Mouse (Mus musculus): ENCODE results near the gene 4930455H04Rik. TPM values are rescaled to one million over a fixed set of nuclear protein-coding genes. Genes with fewer than 3 reads are reported as not detected.

Gene 4930455H04Rik
- total and polyA plus RNA-seq, 2 experiments from 2014 or later = not detected

DNA sequence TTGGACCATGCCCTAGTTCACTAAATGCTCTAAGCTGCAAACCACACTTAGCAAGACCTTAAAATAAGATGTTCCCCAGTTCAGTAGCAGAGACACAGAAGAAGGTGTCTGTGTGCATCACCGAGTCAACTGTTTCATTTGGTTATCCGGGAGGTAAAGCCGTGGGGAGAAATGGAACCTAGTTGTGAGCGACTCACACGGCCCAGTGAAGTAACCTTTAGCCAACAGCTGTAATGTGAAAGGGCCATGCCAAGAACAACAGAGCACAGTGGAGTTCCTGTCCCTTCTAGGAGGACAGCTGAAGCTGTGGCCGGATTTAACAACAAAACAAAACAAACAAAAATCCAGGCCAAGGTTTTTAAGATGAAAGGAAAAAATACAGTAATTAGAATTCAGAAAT lies 1.3 kb upstream of the 4930455H04Rik start:
- Histone ChIP-seq H3K4me2 (ENCODE audit: low read depth) (peak overlapping the region; percentile 59), H3K36me3 (ENCODE audit: insufficient read depth) (no peaks in the 10 kb centered on the region), H3K4me1 (ENCODE audit: insufficient read depth) (no peaks in the 10 kb centered on the region; the same call in 1 of the 2 replicates), H3K27ac (ENCODE audit: low read depth, low read length) (peak overlapping the region; percentile 24; the same call in 1 of the 2 replicates), H3K9me3 (ENCODE audit: low read length) (no peaks in the 10 kb centered on the region), H3K27me3 (ENCODE audit: insufficient read depth, low read length) (no peaks in the 10 kb centered on the region), H3K9ac (0 out of 2 replicates have a peak overlapping the region, but pooled peaks have one; percentile 26), H3K4me3 (ENCODE audit: low read depth, low read length) (peak overlapping the region; percentile 49)
- 33% methylated on average over 6 of the region's 6 CpGs for WGBS
- no peak for TF ChIP-seq CTCF (IDR thresholded peaks at IDR 0.05; ENCODE audit: low read depth)
- ATAC-seq = no peak
- DNase-seq = no peak

DNA sequence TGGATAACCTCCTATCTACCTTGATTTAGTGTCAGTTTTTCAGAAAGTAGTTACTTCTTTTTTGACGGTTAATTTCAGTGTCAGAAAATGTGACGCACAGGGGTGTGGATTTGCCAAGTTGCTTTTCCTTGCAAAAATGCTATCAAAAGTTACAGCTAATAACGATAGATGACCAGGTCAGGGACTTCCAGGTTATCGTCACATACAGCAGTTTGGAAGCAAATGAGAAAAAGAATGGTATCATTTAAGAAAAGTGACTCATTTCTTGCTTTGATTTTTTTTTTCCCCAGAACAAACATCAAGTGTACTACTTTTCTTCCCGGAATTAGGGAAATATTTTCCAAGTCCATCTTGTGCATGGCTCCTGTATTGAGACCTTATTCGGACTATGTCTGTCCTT lies 631 bp upstream of the 4930455H04Rik start:
- Histone ChIP-seq H3K4me2 (ENCODE audit: low read depth) (peak overlapping the region; percentile 59), H3K36me3 (ENCODE audit: insufficient read depth) (no peaks in the 10 kb centered on the region), H3K9ac (0 out of 2 replicates have a peak overlapping the region, but pooled peaks have one; percentile 33), H3K27ac (ENCODE audit: low read depth, low read length) (peak overlapping the region; percentile 24; the same call in 1 of the 2 replicates), H3K27me3 (ENCODE audit: insufficient read depth, low read length) (no peaks in the 10 kb centered on the region), H3K9me3 (ENCODE audit: low read length) (no peaks in the 10 kb centered on the region), H3K4me3 (ENCODE audit: low read depth, low read length) (peak overlapping the region; percentile 49), H3K4me1 (ENCODE audit: insufficient read depth) (no peaks in the 10 kb centered on the region; the same call in 1 of the 2 replicates)
- ATAC-seq = no peak
- no peak for TF ChIP-seq CTCF (IDR thresholded peaks at IDR 0.05; ENCODE audit: low read depth)
- DNase-seq = no peak
- WGBS = 61% methylated on average over 6 of the region's 6 CpGs

DNA sequence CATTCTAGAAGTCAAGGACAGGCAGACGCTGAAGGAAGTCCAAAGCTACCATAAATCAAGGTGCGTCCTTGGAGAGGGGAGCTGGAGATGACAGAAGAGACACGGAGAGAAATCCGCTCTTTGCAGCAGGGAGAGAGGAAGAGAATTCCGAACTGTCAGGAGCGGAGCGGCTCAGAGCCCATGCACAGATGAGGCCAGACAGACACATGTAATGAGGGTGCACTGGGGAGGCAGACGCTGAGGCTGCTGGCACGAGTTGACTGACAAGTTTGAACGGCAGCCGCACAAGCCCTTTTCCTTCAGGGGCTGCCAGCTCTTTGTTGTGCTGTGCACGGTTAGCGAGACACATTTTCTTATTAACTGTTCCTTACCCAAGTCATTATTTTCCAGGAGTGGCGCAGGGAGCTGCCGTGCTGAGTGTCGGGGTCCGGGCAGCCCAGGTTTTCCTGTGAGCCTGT lies 502 bp downstream of the 4930455H04Rik start, which contains the start of gene Palmd:
Gene Palmd (minus strand): TSS at position 448 of the 458 bp plus-strand sequence.
- peak; percentile 93 for ATAC-seq
- H3K4me1 ChIP-seq (ENCODE audit: insufficient read depth) = no peaks in the 10 kb centered on the region; the same call in 1 of the 2 replicates
- DNase-seq = peak; percentile 86
- WGBS = 2% methylated on average over 17 of the region's 17 CpGs
- H3K36me3 ChIP-seq (ENCODE audit: insufficient read depth) = no peaks in the 10 kb centered on the region
- peak within 1 kb of the TSS; percentile 63 for H3K9ac ChIP-seq
- H3K4me2 ChIP-seq (ENCODE audit: low read depth) = peak within 1 kb of the TSS; percentile 59
- H3K9me3 ChIP-seq (ENCODE audit: low read length) = no peaks in the 10 kb centered on the region
- TF ChIP-seq CTCF (IDR thresholded peaks at IDR 0.05; ENCODE audit: low read depth) = no peak
- no peaks in the 10 kb centered on the region for H3K27me3 ChIP-seq (ENCODE audit: insufficient read depth, low read length)
- peak within 1 kb of the TSS; percentile 83 for H3K27ac ChIP-seq (ENCODE audit: low read depth, low read length)
- peak within 1 kb of the TSS; percentile 49 for H3K4me3 ChIP-seq (ENCODE audit: low read depth, low read length)

DNA sequence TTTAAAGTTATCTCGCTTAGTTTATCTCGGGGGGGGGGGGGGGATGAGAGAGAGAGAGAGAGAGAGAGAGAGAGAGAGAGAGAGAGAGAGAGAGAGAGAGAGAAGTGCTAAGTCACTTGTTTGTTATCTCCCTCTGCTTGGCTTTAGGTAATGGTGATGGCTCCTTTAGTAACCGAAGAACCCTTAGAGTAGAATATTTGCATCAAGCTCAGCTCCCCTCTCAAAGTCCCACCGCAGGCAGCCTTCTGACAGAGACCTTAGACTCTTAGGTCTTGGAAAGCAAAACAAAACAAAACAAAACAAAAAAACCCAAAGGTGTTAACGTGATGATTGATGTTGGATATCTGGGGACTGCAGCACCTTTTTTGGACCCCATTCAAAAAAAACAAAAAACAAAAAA lies 936 bp downstream of the 4930455H04Rik start:
- no peaks in the 10 kb centered on the region for H3K36me3 ChIP-seq (ENCODE audit: insufficient read depth)
- peak overlapping the region; percentile 83; the same call in 1 of the 2 replicates for H3K27ac ChIP-seq (ENCODE audit: low read depth, low read length)
- peak; percentile 26 for DNase-seq
- peak overlapping the region; percentile 49 for H3K4me3 ChIP-seq (ENCODE audit: low read depth, low read length)
- peak overlapping the region; percentile 59 for H3K4me2 ChIP-seq (ENCODE audit: low read depth)
- no peak for ATAC-seq
- no peaks in the 10 kb centered on the region for H3K27me3 ChIP-seq (ENCODE audit: insufficient read depth, low read length)
- TF ChIP-seq CTCF (IDR thresholded peaks at IDR 0.05; ENCODE audit: low read depth) = no peak
- H3K9ac ChIP-seq = peak overlapping the region; percentile 63; the same call in 1 of the 2 replicates
- H3K4me1 ChIP-seq (ENCODE audit: insufficient read depth) = no peaks in the 10 kb centered on the region; the same call in 1 of the 2 replicates
- WGBS = 8% methylated on average over 5 of the region's 5 CpGs
- H3K9me3 ChIP-seq (ENCODE audit: low read length) = no peaks in the 10 kb centered on the region

DNA sequence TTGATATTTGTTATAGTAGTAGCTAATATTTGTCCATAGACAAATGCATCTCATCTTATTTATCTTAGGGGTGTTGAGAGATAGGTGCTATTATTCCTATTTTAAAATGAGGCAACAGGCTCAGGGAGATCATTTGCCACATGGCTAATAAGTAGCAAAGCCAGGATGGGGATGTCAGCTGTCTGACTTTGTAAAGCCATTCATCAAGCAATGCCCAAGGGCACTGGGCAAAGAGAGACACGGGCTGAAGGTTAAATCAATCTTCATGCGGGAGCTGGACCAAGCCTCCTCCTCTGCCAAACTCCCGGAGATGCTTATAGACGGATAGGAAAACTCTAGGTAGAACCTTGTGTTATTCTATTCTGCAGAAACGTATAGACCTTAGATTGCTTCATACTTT lies 1.7 kb downstream of the 4930455H04Rik start:
- Histone ChIP-seq H3K9me3 (ENCODE audit: low read length) (no peaks in the 10 kb centered on the region), H3K27me3 (ENCODE audit: insufficient read depth, low read length) (no peaks in the 10 kb centered on the region), H3K4me3 (ENCODE audit: low read depth, low read length) (no peak overlapping the region), H3K36me3 (ENCODE audit: insufficient read depth) (no peaks in the 10 kb centered on the region), H3K9ac (no peak overlapping the region), H3K4me1 (ENCODE audit: insufficient read depth) (no peaks in the 10 kb centered on the region; the same call in 1 of the 2 replicates), H3K4me2 (ENCODE audit: low read depth) (no peak overlapping the region), H3K27ac (ENCODE audit: low read depth, low read length) (no peak overlapping the region)
- 63% methylated on average over 5 of the region's 5 CpGs for WGBS
- TF ChIP-seq CTCF (IDR thresholded peaks at IDR 0.05; ENCODE audit: low read depth) = no peak
- ATAC-seq (no peak), DNase-seq (no peak)

DNA sequence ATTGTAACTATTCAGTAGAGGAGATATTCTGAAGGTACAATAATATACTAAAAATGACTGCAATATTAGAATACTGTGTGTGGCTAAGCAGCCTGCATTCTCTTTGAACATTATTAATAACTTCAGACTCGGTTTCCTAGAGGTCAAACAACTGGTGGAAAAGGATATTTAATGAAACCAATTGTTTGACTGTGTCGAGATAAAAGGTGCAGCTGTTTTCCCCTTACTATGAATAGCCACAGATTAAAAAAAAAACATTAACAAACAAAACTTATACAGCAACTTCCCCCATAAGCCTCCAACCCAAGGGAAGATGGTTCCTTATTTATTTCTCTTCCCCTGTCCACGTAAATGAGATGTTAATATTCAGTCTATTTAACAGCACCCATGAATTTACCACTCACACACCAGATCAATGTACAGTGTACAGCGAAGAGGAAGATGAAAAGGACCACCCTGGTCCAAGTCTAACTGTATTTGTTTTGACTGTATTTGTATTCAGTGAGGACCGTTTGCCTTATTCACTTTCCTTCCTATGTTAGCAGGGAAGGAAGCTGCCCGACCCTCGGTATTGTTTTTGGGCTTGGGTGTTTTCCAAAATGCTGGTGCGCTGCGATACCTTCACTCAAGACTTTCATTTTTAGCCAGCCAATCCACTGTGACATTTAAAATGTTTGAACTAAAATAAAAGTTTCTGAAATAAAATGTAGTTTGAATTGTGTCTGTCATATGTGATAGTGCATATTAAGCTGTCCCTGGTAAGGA lies 13.9 kb downstream of the 4930455H04Rik start:
- H3K36me3 ChIP-seq (ENCODE audit: insufficient read depth) = no peaks in the 10 kb centered on the region
- no peak overlapping the region for H3K27ac ChIP-seq (ENCODE audit: low read depth, low read length)
- no peaks in the 10 kb centered on the region for H3K27me3 ChIP-seq (ENCODE audit: insufficient read depth, low read length)
- no peak overlapping the region for H3K4me2 ChIP-seq (ENCODE audit: low read depth)
- no peak for TF ChIP-seq CTCF (IDR thresholded peaks at IDR 0.05; ENCODE audit: low read depth)
- no peak for DNase-seq
- H3K9me3 ChIP-seq (ENCODE audit: low read length) = peaks cover 5% of the 10 kb centered on the region; the same call in 1 of the 2 replicates
- WGBS = 49% methylated on average over 9 of the region's 9 CpGs
- H3K4me3 ChIP-seq (ENCODE audit: low read depth, low read length) = no peak overlapping the region
- H3K4me1 ChIP-seq (ENCODE audit: insufficient read depth) = no peaks in the 10 kb centered on the region
- no peak overlapping the region for H3K9ac ChIP-seq
- no peak for ATAC-seq

DNA sequence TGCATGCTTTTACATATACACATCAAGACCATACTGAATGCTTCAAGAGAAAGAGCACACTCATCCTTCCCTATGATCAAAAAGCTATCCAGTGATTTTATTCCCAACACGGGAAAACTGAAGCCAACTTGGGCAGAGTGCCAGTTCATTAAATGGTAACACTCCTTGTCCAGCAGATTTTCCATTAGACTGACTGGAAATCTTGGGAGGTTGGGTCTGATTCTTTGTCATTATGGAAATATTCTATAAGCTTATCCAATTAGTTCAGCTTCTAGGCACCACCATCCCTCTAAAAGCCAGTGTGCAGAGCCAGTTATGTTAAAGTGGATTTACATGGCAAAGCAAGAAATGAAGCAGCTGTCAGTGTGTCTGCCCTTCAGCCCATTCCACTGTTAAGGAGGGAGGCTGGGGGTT lies 17.0 kb downstream of the 4930455H04Rik start:
- ATAC-seq (peak; percentile 92), DNase-seq (peak; percentile 75)
- WGBS = 2% methylated on average over 1 of the region's 1 CpGs
- Histone ChIP-seq H3K9ac (no peak overlapping the region), H3K27ac (ENCODE audit: low read depth, low read length) (peak overlapping the region; percentile 67; the same call in 1 of the 2 replicates), H3K36me3 (ENCODE audit: insufficient read depth) (no peaks in the 10 kb centered on the region), H3K27me3 (ENCODE audit: insufficient read depth, low read length) (no peaks in the 10 kb centered on the region), H3K4me1 (ENCODE audit: insufficient read depth) (no peaks in the 10 kb centered on the region), H3K4me3 (ENCODE audit: low read depth, low read length) (no peak overlapping the region), H3K4me2 (ENCODE audit: low read depth) (no peak overlapping the region), H3K9me3 (ENCODE audit: low read length) (no peaks in the 10 kb centered on the region)
- TF ChIP-seq CTCF (IDR thresholded peaks at IDR 0.05; ENCODE audit: low read depth) = no peak
